Mouse (Mus musculus) CH12.LX (cell line): ENCODE measurements around the gene Prkn. TPM values are rescaled to one million over a fixed set of nuclear protein-coding genes. Genes with fewer than 3 reads are reported as not detected.

Source experiments
- DNase-seq: peaks from one replicate; pipeline ENCODE4 v3.0.0-alpha.2; 2013; ENCODE audit errors: extremely low read depth
- H3K27ac ChIP-seq: 2 replicates; pipeline ENCODE4 v1.5.1; 2012; ENCODE audit warnings: low read depth, mild to moderate bottlenecking, control low read depth, moderate library complexity; ENCODE audit not compliant: insufficient read depth
- H3K27me3 ChIP-seq: replicated peaks from 2 replicates; pipeline ENCODE3; 2012; ENCODE audit warnings: inconsistent platforms
- H3K36me3 ChIP-seq, 2 experiments: replicated peaks in 1 of 2; 2 replicates each; pipeline versions ENCODE3 to v1.6.1; 2012; ENCODE audit warnings: inconsistent platforms in 1 of 2, low read length in 1 of 2, mild to moderate bottlenecking in 1 of 2, mixed read lengths in 1 of 2, moderate library complexity in 1 of 2; ENCODE audit not compliant: control insufficient read depth in 1 of 2, insufficient read depth in 1 of 2
- H3K4me1 ChIP-seq, 2 experiments: 2 replicates each; pipeline ENCODE4 v1.6.1; 2012; ENCODE audit warnings: inconsistent platforms in 1 of 2, moderate library complexity in 1 of 2; ENCODE audit not compliant: insufficient read depth in 2 of 2, control insufficient read depth in 1 of 2
- H3K4me2 ChIP-seq: 2 replicates; pipeline ENCODE4 v1.6.1; 2012; ENCODE audit warnings: low read depth, mild to moderate bottlenecking, control low read depth; ENCODE audit not compliant: poor library complexity, insufficient read depth, severe bottlenecking
- H3K4me3 ChIP-seq, 3 experiments: fragments of 150-350 bp in 1 of 3; sonication (generic) in 1 of 3; replicated peaks in 1 of 3; 2 replicates each; pipeline versions ENCODE3 to v1.5.1; 2011 to 2012; ENCODE audit warnings: low read depth in 2 of 3, low read length in 2 of 3, mild to moderate bottlenecking in 2 of 3, moderate library complexity in 2 of 3, control low read depth in 1 of 3, improper control_type of control experiment in 1 of 3, inconsistent platforms in 1 of 3, mixed read lengths in 1 of 3; ENCODE audit not compliant: poor library complexity in 1 of 3
- H3K79me2 ChIP-seq: replicated peaks from 2 replicates; pipeline ENCODE4 v1.6.1; 2012; ENCODE audit warnings: mild to moderate bottlenecking, moderate library complexity; ENCODE audit not compliant: control insufficient read depth, poor library complexity, insufficient read depth, severe bottlenecking; ENCODE audit errors: extremely low read depth
- H3K9ac ChIP-seq: 2 replicates; pipeline ENCODE4 v1.6.1; 2012; ENCODE audit warnings: low read depth, mild to moderate bottlenecking, control low read depth, moderate library complexity; ENCODE audit not compliant: insufficient read depth
- H3K9me3 ChIP-seq: replicated peaks from 2 replicates; pipeline ENCODE3; 2012; ENCODE audit warnings: low read length, inconsistent platforms, mixed read lengths
- BHLHE40 ChIP-seq: IDR thresholded peaks from 2 replicates; pipeline ENCODE4 v1.6.1; 2011; ENCODE audit warnings: mild to moderate bottlenecking, low read depth, low read length, improper control_type of control experiment
- CHD1 ChIP-seq: IDR thresholded peaks from 2 replicates; pipeline ENCODE4 v1.6.1; 2012; ENCODE audit warnings: low read depth, low read length, improper control_type of control experiment, inconsistent platforms
- CHD2 ChIP-seq: IDR thresholded peaks from 2 replicates; pipeline ENCODE4 v1.6.1; 2011; ENCODE audit warnings: low read length, improper control_type of control experiment
- CTCF ChIP-seq, 2 experiments: IDR thresholded peaks in 1 of 2; conservative IDR thresholded peaks in 1 of 2; 2 replicates each; pipeline ENCODE4 v1.5.1; 2011 to 2012; ENCODE audit warnings: low read depth in 2 of 2, low read length in 2 of 2, improper control_type of control experiment in 1 of 2, inconsistent platforms in 1 of 2, mild to moderate bottlenecking in 1 of 2, moderate library complexity in 1 of 2
- EP300 ChIP-seq: IDR thresholded peaks from 2 replicates; pipeline ENCODE4 v1.6.1; 2011; ENCODE audit warnings: low read length, improper control_type of control experiment
- GABPA ChIP-seq: IDR thresholded peaks from 2 replicates; pipeline ENCODE4 v1.6.1; 2012; ENCODE audit warnings: low read depth, low read length, improper control_type of control experiment, inconsistent platforms; ENCODE audit not compliant: insufficient replicate concordance
- HCFC1 ChIP-seq: IDR thresholded peaks from 2 replicates; pipeline ENCODE4 v1.6.1; 2012; ENCODE audit warnings: low read depth, mild to moderate bottlenecking, inconsistent platforms, low read length, improper control_type of control experiment
- IRF4 ChIP-seq: IDR thresholded peaks from 2 replicates; pipeline ENCODE4 v1.6.1; 2014; ENCODE audit warnings: low read depth, mild to moderate bottlenecking, inconsistent platforms, low read length, improper control_type of control experiment
- JUN ChIP-seq: IDR thresholded peaks from 2 replicates; pipeline ENCODE4 v1.6.1; 2011; ENCODE audit warnings: low read depth, mild to moderate bottlenecking, low read length, improper control_type of control experiment, moderate library complexity; ENCODE audit not compliant: insufficient read depth
- JUND ChIP-seq: conservative IDR thresholded peaks from 2 replicates; pipeline ENCODE4 v1.6.1; 2011; ENCODE audit warnings: low read depth, low read length, improper control_type of control experiment
- KAT2A ChIP-seq: IDR thresholded peaks from 2 replicates; pipeline ENCODE4 v1.6.1; 2012; ENCODE audit warnings: low read length, improper control_type of control experiment, inconsistent platforms; ENCODE audit not compliant: insufficient replicate concordance
- MAZ ChIP-seq: IDR thresholded peaks from 2 replicates; pipeline ENCODE4 v1.6.1; 2012; ENCODE audit warnings: low read depth, mild to moderate bottlenecking, inconsistent platforms, low read length, improper control_type of control experiment, moderate library complexity
- MEF2A ChIP-seq: IDR thresholded peaks from 2 replicates; pipeline ENCODE4 v1.6.1; 2014; ENCODE audit warnings: low read depth, mild to moderate bottlenecking, inconsistent platforms, low read length, improper control_type of control experiment, borderline replicate concordance
- MXI1 ChIP-seq: IDR thresholded peaks from 2 replicates; pipeline ENCODE4 v1.6.1; 2011; ENCODE audit warnings: mild to moderate bottlenecking, low read depth, low read length, improper control_type of control experiment
- MYC ChIP-seq: IDR thresholded peaks from 2 replicates; pipeline ENCODE4 v1.6.1; 2011; ENCODE audit warnings: low read depth, mild to moderate bottlenecking, improper control_type of control experiment, low read length
- NELFE ChIP-seq: IDR thresholded peaks from 2 replicates; pipeline ENCODE4 v1.6.1; 2011; ENCODE audit warnings: low read depth, low read length, improper control_type of control experiment
- POLR2A ChIP-seq: IDR thresholded peaks from 2 replicates; pipeline ENCODE4 v1.6.1; 2011; ENCODE audit warnings: low read depth, mild to moderate bottlenecking, improper control_type of control experiment, low read length
- POLR2AphosphoS2 ChIP-seq: IDR thresholded peaks from 2 replicates; pipeline ENCODE4 v1.6.1; 2011; ENCODE audit warnings: low read depth, low read length, improper control_type of control experiment
- RCOR1 ChIP-seq: conservative IDR thresholded peaks from 2 replicates; pipeline ENCODE4 v1.6.1; 2012; ENCODE audit warnings: low read depth, mild to moderate bottlenecking, inconsistent platforms, low read length, improper control_type of control experiment
- SIN3A ChIP-seq: IDR thresholded peaks from 2 replicates; pipeline ENCODE4 v1.6.1; 2012; ENCODE audit warnings: low read length, improper control_type of control experiment, inconsistent platforms
- SMC3 ChIP-seq: IDR thresholded peaks from 2 replicates; pipeline ENCODE4 v1.6.1; 2011; ENCODE audit warnings: low read depth, low read length, improper control_type of control experiment
- TCF12 ChIP-seq: IDR thresholded peaks from 2 replicates; pipeline ENCODE4 v1.6.1; 2014; ENCODE audit warnings: low read depth, mild to moderate bottlenecking, inconsistent platforms, low read length, improper control_type of control experiment
- UBTF ChIP-seq: IDR thresholded peaks from 2 replicates; pipeline ENCODE4 v1.6.1; 2012; ENCODE audit warnings: low read depth, mild to moderate bottlenecking, inconsistent platforms, low read length, improper control_type of control experiment, moderate library complexity
- USF1 ChIP-seq: IDR thresholded peaks from 2 replicates; pipeline ENCODE4 v1.6.1; 2014; ENCODE audit warnings: low read depth, mild to moderate bottlenecking, inconsistent platforms, low read length, improper control_type of control experiment
- USF2 ChIP-seq: conservative IDR thresholded peaks from 2 replicates; pipeline ENCODE4 v1.6.1; 2011; ENCODE audit warnings: low read depth, low read length, improper control_type of control experiment
- dilution Hi-C: fragments of 300-500 bp; cut with MboI; formaldehyde crosslinking; loops from 2 replicates; pipeline ENCODE4 v1.14.3; 2020; ENCODE audit warnings: low sequenced_read_pairs; ENCODE audit not compliant: extremely low pct_unique_long_range_greater_than_20kb, extremely low pct_ligation_motif_present
- in situ Hi-C: fragments of 300-500 bp; cut with MboI; formaldehyde crosslinking; loops from 3 replicates; pipeline ENCODE4 v1.14.3; 2019; ENCODE audit warnings: low sequenced_read_pairs, low pct_ligation_motif_present, low pct_unique_long_range_greater_than_20kb, mixed read lengths
- polyA plus RNA-seq: library from polyadenylated mRNA; unstranded; fragments of >175 nt; gene quantifications from 2 replicates; pipeline ENCODE4 v1.2.1, GENCODE M21; 2012; ENCODE audit warnings: low read depth; ENCODE audit not compliant: insufficient read length
- total RNA-seq, 2 experiments: library from RNA; depleted of rRNA; stranded (reverse); fragments of 300-350 nt in 1 of 2; fragments of >200 nt in 1 of 2; gene quantifications; 2 replicates each; pipeline ENCODE4 v1.2.3; 2012 to 2014

The Prkn gene
- total and polyA plus RNA-seq, 3 experiments = 0.08 TPM; not detected in 2

DNA sequence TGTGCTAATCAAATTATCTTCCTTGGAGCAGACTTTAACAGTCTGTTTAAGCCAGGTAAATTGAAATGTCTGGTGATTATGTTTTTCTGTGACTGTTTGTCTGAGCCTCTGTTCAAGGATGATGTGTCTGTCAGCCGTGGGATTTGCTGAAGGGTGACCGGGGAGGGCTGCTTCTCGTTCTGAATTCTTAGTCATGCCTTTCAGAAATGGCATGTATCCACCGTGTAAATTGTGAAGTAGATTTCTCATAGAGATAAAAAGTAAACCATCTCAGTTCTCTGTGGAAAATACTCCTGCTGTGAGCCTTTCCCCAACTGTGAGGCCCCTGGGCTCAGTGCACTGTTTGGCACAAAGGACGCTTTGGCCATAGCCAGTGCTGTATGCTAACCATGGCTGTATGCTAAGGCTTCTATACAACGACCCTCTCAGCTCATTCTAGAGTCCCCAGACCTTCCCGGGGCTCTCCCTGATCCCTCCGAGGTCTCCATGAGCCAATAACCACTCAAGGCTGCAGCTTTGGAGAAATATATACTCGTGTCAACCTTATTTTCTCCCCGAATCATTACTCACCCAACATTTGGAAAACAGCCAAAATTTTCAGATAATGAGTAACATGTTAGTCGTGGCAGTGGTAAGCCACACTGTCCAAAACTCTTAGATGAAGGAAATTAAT, 552.6 kb downstream of the Prkn start:
- dilution Hi-C loops = no loop called here
- Histone ChIP-seq H3K9me3 (no peaks in the 10 kb centered on the region), H3K36me3 (no peaks in the 10 kb centered on the region), H3K27me3 (no peaks in the 10 kb centered on the region), H3K4me2 (no peak overlapping the region), H3K9ac (no peak overlapping the region), H3K27ac (no peak overlapping the region), H3K79me2 (no peaks in the 10 kb centered on the region), H3K4me1 (no peaks in the 10 kb centered on the region), H3K4me3 (no peak overlapping the region)
- in situ Hi-C loops = no loop called here
- TF ChIP-seq USF1 (no peak), GABPA (no peak), BHLHE40 (no peak), TCF12 (no peak), EP300 (no peak), JUN (no peak), KAT2A (no peak), CHD1 (no peak), CTCF (conservative IDR thresholded peaks at IDR 0.05 in 1 of 2, IDR thresholded peaks at IDR 0.05 in 1 of 2; ENCODE audit: low read depth in 2 of 2, low read length in 2 of 2) (no peak), JUND (no peak), MXI1 (no peak), SIN3A (no peak)
- DNase-seq = no peak

DNA sequence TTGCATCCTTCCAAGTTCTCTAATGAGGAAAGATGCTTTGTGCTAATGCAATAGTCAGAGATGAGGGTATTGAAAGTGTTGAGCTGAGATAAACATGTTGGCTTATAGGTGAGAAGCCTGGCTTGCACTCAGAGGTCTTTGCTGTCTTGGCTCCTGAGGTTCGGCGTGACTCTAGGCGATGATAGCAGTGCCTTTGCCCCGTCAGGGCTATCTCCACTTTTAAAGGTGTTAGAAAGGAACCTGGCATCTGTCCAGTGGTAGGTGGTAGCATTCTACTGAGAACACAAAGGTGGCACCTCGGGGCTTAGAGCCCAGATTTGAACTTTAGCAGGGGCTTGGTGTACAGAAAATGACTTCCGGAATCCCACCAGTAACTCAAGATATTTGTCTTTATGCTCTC, 554.4 kb downstream of the Prkn start:
- Histone ChIP-seq H3K79me2 (no peaks in the 10 kb centered on the region), H3K9ac (no peak overlapping the region), H3K9me3 (no peaks in the 10 kb centered on the region), H3K27me3 (no peaks in the 10 kb centered on the region), H3K4me2 (no peak overlapping the region), H3K36me3 (no peaks in the 10 kb centered on the region), H3K4me3 (no peak overlapping the region), H3K4me1 (no peaks in the 10 kb centered on the region), H3K27ac (no peak overlapping the region)
- DNase-seq = no peak
- TF ChIP-seq BHLHE40 (no peak), MAZ (no peak), JUND (no peak), MYC (no peak), USF1 (no peak), HCFC1 (no peak), CHD2 (no peak), CTCF (conservative IDR thresholded peaks at IDR 0.05 in 1 of 2, IDR thresholded peaks at IDR 0.05 in 1 of 2; ENCODE audit: low read depth in 2 of 2, low read length in 2 of 2) (no peak), POLR2AphosphoS2 (no peak), JUN (no peak), SIN3A (no peak), MEF2A (no peak), CHD1 (no peak), USF2 (no peak), RCOR1 (no peak), IRF4 (no peak), SMC3 (no peak), POLR2A (no peak), UBTF (no peak), NELFE (no peak)
- dilution Hi-C loops (no loop called here), in situ Hi-C loops (no loop called here)
